Mouse (Mus musculus) heart, adult 2 months (tissue): Measurements from ENCODE around the gene Fhl2. TPM values are rescaled to one million over a fixed set of nuclear protein-coding genes. Genes with fewer than 3 reads are reported as not detected.
A peak's percentile ranks its signal among the peaks of the same experiment; 100 is the strongest.

Experiments used
- DNase-seq, 2 experiments: peaks; one replicate each; pipeline ENCODE4 v3.0.0; 2021
- H3K27ac ChIP-seq: fragments of 200-600 bp; 2 replicates; pipeline ENCODE4 v1.8.1; 2022
- H3K27me3 ChIP-seq: fragments of 200-500 bp; 2 replicates; pipeline ENCODE4 v1.6.1; 2012; ENCODE audit warnings: mild to moderate bottlenecking, low read length, inconsistent platforms, mixed read lengths; ENCODE audit not compliant: control insufficient read depth, insufficient read depth
- H3K36me3 ChIP-seq: fragments of 200-500 bp; 2 replicates; pipeline ENCODE4 v1.6.1; 2012; ENCODE audit warnings: low read length, inconsistent platforms; ENCODE audit not compliant: control insufficient read depth, insufficient read depth
- H3K4me1 ChIP-seq: fragments of 200-500 bp; 2 replicates; pipeline ENCODE4 v1.6.1; 2011; ENCODE audit warnings: low read length; ENCODE audit not compliant: control insufficient read depth, insufficient read depth
- H3K4me3 ChIP-seq: fragments of 200-600 bp; 2 replicates; pipeline ENCODE4 v1.8.1; 2022
- H3K79me2 ChIP-seq: fragments of 200-500 bp; replicated peaks from 2 replicates; pipeline ENCODE4 v1.6.1; 2012; ENCODE audit warnings: mild to moderate bottlenecking, inconsistent platforms, low read length, moderate library complexity, mixed read lengths; ENCODE audit not compliant: control insufficient read depth, insufficient read depth
- H3K9ac ChIP-seq: fragments of 200-500 bp; 2 replicates; pipeline ENCODE4 v1.6.1; 2012; ENCODE audit warnings: low read depth, mild to moderate bottlenecking, control low read depth, inconsistent platforms, low read length, mixed read lengths
- CTCF ChIP-seq: fragments of 200-600 bp; IDR thresholded peaks from 2 replicates; pipeline ENCODE4 v1.8.1; 2022; ENCODE audit warnings: antibody characterized with exemption, mild to moderate bottlenecking, moderate library complexity
- EP300 ChIP-seq: fragments of 200-500 bp; IDR thresholded peaks from 2 replicates; pipeline ENCODE4 v1.6.1; 2011; ENCODE audit warnings: low read depth, low read length, control low read depth; ENCODE audit not compliant: insufficient read depth
- POLR2A ChIP-seq: fragments of 200-500 bp; IDR thresholded peaks from 2 replicates; pipeline ENCODE4 v1.6.1; 2011; ENCODE audit warnings: mild to moderate bottlenecking, low read depth, low read length, control low read depth; ENCODE audit not compliant: insufficient read depth
- WGBS: fragments of 180-500 bp; shearing (Covaris S2); methylation state at CpG from one replicate; pipeline ENCODE4 v1.1.7; 2018; 5-methylcytosine and 5-hydroxymethylcytosine counted together
- intact Hi-C: fragments of 180-260 bp; cut with DNase I; formaldehyde crosslinking; loops from one replicate; pipeline ENCODE4 v1.15.1; 2025
- polyA plus RNA-seq: library from polyadenylated mRNA; depleted of rRNA; stranded (reverse); fragments of >200 nt; gene quantifications from 2 replicates; pipeline ENCODE4 v1.2.3, GENCODE M21; 2012
- total RNA-seq, 2 experiments: library from RNA; stranded (reverse); gene quantifications; 2 replicates each; pipeline ENCODE4 v1.2.3; 2021

Fhl2 gene
- total and polyA plus RNA-seq, 3 experiments = 1,721 to 1,853 (median 1,764) TPM

DNA sequence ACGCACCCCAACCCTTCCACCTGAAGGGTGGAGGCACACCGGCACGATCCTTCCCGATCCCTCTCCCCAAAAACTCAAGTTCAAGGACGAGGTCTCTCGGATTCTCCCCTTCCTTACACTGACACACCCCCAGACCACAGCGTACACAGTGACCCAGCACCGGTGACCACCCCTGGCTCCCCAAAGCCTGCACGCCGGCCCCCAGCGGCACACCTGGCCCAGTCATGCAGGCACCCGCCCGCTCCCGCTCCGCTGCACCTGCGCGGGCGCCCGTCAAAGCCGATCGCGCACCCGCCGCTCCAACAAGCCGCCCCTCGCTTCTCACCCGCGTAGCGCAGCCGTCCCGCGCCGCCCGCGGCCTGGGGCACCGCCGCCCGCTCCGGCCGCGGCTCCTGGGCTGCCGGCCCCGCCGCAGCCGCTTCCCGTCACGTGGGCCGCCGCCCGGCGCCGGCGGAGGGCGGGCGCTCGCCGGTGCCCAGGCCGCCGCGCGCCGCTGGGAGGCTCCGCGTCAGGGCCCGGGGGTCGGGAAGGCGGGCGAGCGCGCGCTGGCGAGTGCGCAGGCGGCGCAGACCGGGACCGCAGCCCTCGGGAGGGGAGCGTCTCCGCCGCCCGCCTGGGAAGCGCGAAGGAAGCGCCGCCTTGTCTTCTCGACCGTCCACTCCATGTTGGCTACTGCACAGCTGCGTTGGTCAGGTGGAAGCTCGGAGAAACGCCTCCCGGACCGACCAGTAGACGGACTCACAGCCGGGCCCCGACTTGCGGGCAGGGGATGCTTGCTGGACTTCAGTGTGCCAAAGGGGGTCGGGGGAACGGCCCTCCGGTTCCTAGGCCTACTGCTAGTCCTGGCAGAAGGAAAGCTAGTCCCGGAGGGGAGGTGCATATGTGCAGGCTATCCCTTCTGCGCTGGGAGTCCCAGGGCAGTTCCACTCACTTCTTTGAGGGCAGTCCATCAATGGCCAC is 104.4 kb downstream of the Fhl2 start:
- 2% methylated on average over 102 of the region's 102 CpGs for WGBS
- Histone ChIP-seq H3K79me2 (peaks cover 5% of the 10 kb centered on the region; the same call in 1 of the 2 replicates), H3K4me1 (peaks cover 7% of the 10 kb centered on the region), H3K36me3 (peaks cover 3% of the 10 kb centered on the region; the same call in 1 of the 2 replicates), H3K4me3 (peak overlapping the region; percentile 80), H3K27ac (peak overlapping the region; percentile 86), H3K27me3 (no peaks in the 10 kb centered on the region), H3K9ac (peak overlapping the region; percentile 97)
- peak; percentile 87 to 90 for DNase-seq
- intact Hi-C loops = loop anchor here (10.0 kb wide), 4 partner anchors 238 to 1012 kb away; partner anchors contain the start of genes Mrps9, Nck2, Tex30 and Tpp2
- TF ChIP-seq EP300 = no peak
- peak; percentile 57; the same call in 1 of the 2 replicates for TF ChIP-seq POLR2A
- no peak for TF ChIP-seq CTCF

GRCm38 (mm10) chr1:43091306-43092055 is 105.3 kb downstream of the Fhl2 start:
- peaks cover 5% of the 10 kb centered on the region; the same call in 1 of the 2 replicates for H3K79me2 ChIP-seq
- intact Hi-C loops = loop anchor here (10.0 kb wide), 4 partner anchors 237 to 1013 kb away; partner anchors contain the start of genes Mrps9, Nck2, Tex30 and Tpp2
- peaks cover 3% of the 10 kb centered on the region; the same call in 1 of the 2 replicates for H3K36me3 ChIP-seq
- H3K4me3 ChIP-seq = peak overlapping the region; percentile 80
- H3K27me3 ChIP-seq = no peaks in the 10 kb centered on the region
- DNase-seq = peak; percentile 10 to 27
- peaks cover 7% of the 10 kb centered on the region for H3K4me1 ChIP-seq
- H3K9ac ChIP-seq = peak overlapping the region; percentile 83
- TF ChIP-seq EP300 = no peak
- TF ChIP-seq CTCF = no peak
- no peak for TF ChIP-seq POLR2A
- 34% methylated on average over 13 of the region's 13 CpGs for WGBS
- peak overlapping the region; percentile 86 for H3K27ac ChIP-seq

GRCm38 (mm10) chr1:43090418-43090817 is 106.4 kb downstream of the Fhl2 start:
- H3K4me1 ChIP-seq = peaks cover 7% of the 10 kb centered on the region
- no peak for TF ChIP-seq CTCF
- TF ChIP-seq POLR2A = no peak
- no peak for TF ChIP-seq EP300
- no peak for DNase-seq
- no peak overlapping the region for H3K27ac ChIP-seq
- no peak overlapping the region for H3K9ac ChIP-seq
- no peak overlapping the region for H3K4me3 ChIP-seq
- WGBS = 72% methylated on average over 1 of the region's 1 CpGs
- peaks cover 7% of the 10 kb centered on the region for H3K79me2 ChIP-seq
- no peaks in the 10 kb centered on the region for H3K27me3 ChIP-seq
- intact Hi-C loops = loop anchor here (10.0 kb wide), 4 partner anchors 236 to 1014 kb away; partner anchors contain the start of genes Mrps9, Nck2, Tex30 and Tpp2
- peaks cover 3% of the 10 kb centered on the region; the same call in 1 of the 2 replicates for H3K36me3 ChIP-seq

DNA sequence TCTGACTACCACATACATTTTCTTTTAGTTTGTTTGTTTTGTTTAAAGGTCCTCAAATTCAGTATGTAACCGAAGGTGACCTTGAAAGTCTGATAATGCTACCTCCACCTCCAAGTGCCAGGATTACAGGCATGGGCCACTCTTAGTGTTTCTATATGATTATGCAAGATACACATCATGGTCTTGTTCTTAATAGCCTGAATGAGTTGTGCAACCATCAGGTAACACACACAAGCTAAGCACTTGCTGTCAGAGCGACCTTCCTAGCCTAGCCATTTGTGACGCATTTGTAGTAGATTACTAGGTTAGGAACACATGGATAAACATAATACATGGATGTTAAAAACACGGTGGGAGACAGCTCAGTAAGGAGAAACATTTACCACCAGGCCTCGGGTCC is 113.8 kb downstream of the Fhl2 start:
- intact Hi-C loops = no loop called here
- Histone ChIP-seq H3K4me3 (no peak overlapping the region), H3K27me3 (no peaks in the 10 kb centered on the region), H3K36me3 (no peaks in the 10 kb centered on the region), H3K4me1 (no peaks in the 10 kb centered on the region), H3K79me2 (peaks cover 7% of the 10 kb centered on the region), H3K27ac (no peak overlapping the region), H3K9ac (no peak overlapping the region)
- no peak for DNase-seq
- 80% methylated on average over 5 of the region's 5 CpGs for WGBS
- no peak for TF ChIP-seq POLR2A
- no peak for TF ChIP-seq CTCF
- TF ChIP-seq EP300 = no peak

DNA sequence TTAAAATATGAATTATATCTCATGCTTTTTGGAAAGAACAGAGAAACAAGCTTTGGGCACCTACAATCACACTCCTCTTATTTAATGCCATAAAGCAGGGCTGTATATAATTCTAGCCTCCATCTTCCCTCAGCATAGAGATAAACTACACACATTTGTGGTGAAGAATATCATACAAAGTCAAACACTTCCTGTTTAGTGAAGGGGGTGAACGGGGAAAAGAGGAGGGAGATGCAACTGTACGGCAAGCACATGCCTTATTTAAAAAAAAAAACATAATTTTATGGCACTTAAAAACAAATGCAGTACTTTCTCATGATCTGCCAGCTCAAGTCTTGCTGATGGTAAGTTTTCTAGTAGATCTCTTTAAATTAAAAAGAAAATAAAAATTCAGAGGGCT is 118.7 kb downstream of the Fhl2 start:
- no peak for DNase-seq
- H3K4me1 ChIP-seq = no peaks in the 10 kb centered on the region
- no peak overlapping the region for H3K9ac ChIP-seq
- no peak overlapping the region for H3K27ac ChIP-seq
- TF ChIP-seq POLR2A (no peak), CTCF (no peak), EP300 (no peak)
- H3K36me3 ChIP-seq = no peaks in the 10 kb centered on the region
- 81% methylated on average over 2 of the region's 2 CpGs for WGBS
- no peaks in the 10 kb centered on the region for H3K27me3 ChIP-seq
- intact Hi-C loops = no loop called here
- H3K79me2 ChIP-seq = no peaks in the 10 kb centered on the region; the same call in 1 of the 2 replicates
- no peak overlapping the region for H3K4me3 ChIP-seq
